Mouse (Mus musculus): ENCODE results near the gene Scyl2.

GRCm38 (mm10) chr10:89637001-89637400 lies 49.1 kb downstream of the Scyl2 start:
- TF ChIP-seq CTCF (IDR thresholded peaks at IDR 0.05; ENCODE audit: low read depth, low read length), result no peak
- TF ChIP-seq POLR2A (IDR thresholded peaks at IDR 0.05; ENCODE audit: insufficient read depth, low read length), result no peak
- TF ChIP-seq EP300 (IDR thresholded peaks at IDR 0.05; ENCODE audit: insufficient read depth, low read depth, low read length), result no peak

All from ES-Bruce4 (cell line).